ENCODE assay signal across 1 mouse cellular context in genomic region chr2:135700686-135701413, GRCm38 (mm10).
TF ChIP-seq lines count a peak whose summit lies in the region.

No protein-coding gene starts in this region.

TF ChIP-seq in MEL, 35 proteins besides CTCF, POLR2A, EP300 and RAD21 (continued from another document):
- no peak for TF ChIP-seq MEF2A (IDR thresholded peaks at IDR 0.05; ENCODE audit: extremely low read depth, insufficient replicate concordance, low read depth, low read length, poor library complexity, severe bottlenecking)
- TF ChIP-seq POLR2AphosphoS5 (IDR thresholded peaks at IDR 0.05; ENCODE audit: borderline replicate concordance, low read depth, low read length): no peak
- no peak for TF ChIP-seq CHD1 (IDR thresholded peaks at IDR 0.05; ENCODE audit: low read depth, low read length)
- TF ChIP-seq CHD2 (IDR thresholded peaks at IDR 0.05; ENCODE audit: low read length): no peak
- TF ChIP-seq RCOR1 (IDR thresholded peaks at IDR 0.05; ENCODE audit: low read depth, low read length): peak; percentile 98
- no peak for TF ChIP-seq POLR2AphosphoS2 (IDR thresholded peaks at IDR 0.05; ENCODE audit: low read length)
- TF ChIP-seq GATA1 (IDR thresholded peaks at IDR 0.05; ENCODE audit: low read depth, low read length): peak; percentile 100
- TF ChIP-seq MAX (IDR thresholded peaks at IDR 0.05; ENCODE audit: low read length): peak; percentile 96
- no peak for TF ChIP-seq GABPA (IDR thresholded peaks at IDR 0.05; ENCODE audit: low read depth, low read length)
- no peak for TF ChIP-seq UBTF (IDR thresholded peaks at IDR 0.05; ENCODE audit: borderline replicate concordance, insufficient read depth, low read depth, low read length)
- TF ChIP-seq TAL1 (IDR thresholded peaks at IDR 0.05; ENCODE audit: low read length): peak; percentile 94
- no peak for TF ChIP-seq MAZ (IDR thresholded peaks at IDR 0.05; ENCODE audit: low read depth, low read length)
- peak; percentile 99 for TF ChIP-seq MYC (IDR thresholded peaks at IDR 0.05; ENCODE audit: low read depth, low read length)
- TF ChIP-seq ZC3H11A (IDR thresholded peaks at IDR 0.05; ENCODE audit: low read depth, low read length): no peak
